8 mouse cellular contexts compared by ENCODE assay signal in genomic region chr16:18426215-18426791, GRCm38 (mm10). TPM values are rescaled to one million over a fixed set of nuclear protein-coding genes. Genes with fewer than 3 reads are reported as not detected.
DNase-seq lines count a peak whose midpoint lies in the region; ATAC-seq and TF ChIP-seq lines count a peak whose summit lies in the region.

Txnrd2 (plus strand) TSS chr16:18426384.

- H3K4me1 ChIP-seq in hindbrain, embryonic 16.5 days (ENCODE audit: control insufficient read depth, insufficient read depth, low read depth, low read length), result peaks cover 27% of the 10 kb centered on the region
- H3K4me1 ChIP-seq in megakaryocyte, embryonic 14.5 days, result peaks cover 78% of the 10 kb centered on the region

- TF ChIP-seq CTCF in gastrocnemius, adult 2 months (IDR thresholded peaks at IDR 0.05), result peak; percentile 62

- H3K9ac ChIP-seq in hindbrain, embryonic 16.5 days (ENCODE audit: low read depth, low read length), result peak within 1 kb of the TSS; percentile 96

- no peaks in the 10 kb centered on the region for H3K27me3 ChIP-seq in hindbrain, embryonic 16.5 days (replicated peaks; ENCODE audit: control insufficient read depth, insufficient read depth, low read length)
- H3K27me3 ChIP-seq in megakaryocyte, embryonic 14.5 days (replicated peaks), result no peaks in the 10 kb centered on the region

- under 1% methylated on average over 50 of the region's 52 CpGs for WGBS in hindbrain, embryonic 16.5 days

- no peaks in the 10 kb centered on the region for H3K9me3 ChIP-seq in hindbrain, embryonic 16.5 days (ENCODE audit: control insufficient read depth, low read length)
- no peaks in the 10 kb centered on the region for H3K9me3 ChIP-seq in megakaryocyte, embryonic 14.5 days

- peak within 1 kb of the TSS; percentile 87 for H3K4me2 ChIP-seq in hindbrain, embryonic 16.5 days (ENCODE audit: low read length)

- ATAC-seq in hindbrain, embryonic 16.5 days, result peak; percentile 84

- peak; percentile 62 for DNase-seq in R1 (ENCODE audit: low read depth, low spot score)
- DNase-seq in cerebellum, postnatal 36 days, result peak; percentile 75 to 79
- DNase-seq in gastrocnemius, adult 2 months, result peak; percentile 86
- peak in 1 of 2 experiments; percentile 84 for DNase-seq in left cerebral cortex, adult 8-10 months (ENCODE audit: low spot score in 2 of 2)
- DNase-seq in right cerebral cortex, adult 2 months (ENCODE audit: low spot score in 2 of 2), result peak; percentile 74 to 81
- DNase-seq in urinary bladder, postnatal 14 days (ENCODE audit: low spot score), result peak; percentile 86

- peaks cover 2% of the 10 kb centered on the region; the same call in 1 of the 2 replicates for H3K36me3 ChIP-seq in hindbrain, embryonic 16.5 days (ENCODE audit: control insufficient read depth, insufficient read depth, low read length)
- H3K36me3 ChIP-seq in megakaryocyte, embryonic 14.5 days (replicated peaks; ENCODE audit: low read length), result peaks cover 43% of the 10 kb centered on the region

- peak within 1 kb of the TSS; percentile 92 for H3K27ac ChIP-seq in gastrocnemius, adult 2 months
- H3K27ac ChIP-seq in hindbrain, embryonic 16.5 days (ENCODE audit: low read depth, low read length), result peak within 1 kb of the TSS; percentile 84

- intact Hi-C loops in gastrocnemius, adult 2 months (cut with DNase I), result no loop called here

- peak within 1 kb of the TSS; percentile 83 for H3K4me3 ChIP-seq in gastrocnemius, adult 2 months
- H3K4me3 ChIP-seq in hindbrain, embryonic 16.5 days (ENCODE audit: low read length), result peak within 1 kb of the TSS; percentile 93
- H3K4me3 ChIP-seq in megakaryocyte, embryonic 14.5 days (replicated peaks), result peak within 1 kb of the TSS; percentile 99

RNA-seq across cellular contexts. Expression of gene Txnrd2, which starts in this region (rescaled TPM):
- 10 to 100 TPM; 18.9 to 21.4 TPM for total RNA-seq in gastrocnemius, adult 2 months (2021)
- polyA plus RNA-seq in hindbrain, embryonic 16.5 days (2015; fragmentation: Nextera tagmentation; extraction: Ambion mirVana), result 37.5 and 40.6 TPM in 2 replicates
- total RNA-seq in left cerebral cortex, adult 8-10 months (2022), result 10 to 100 TPM; 16.5 to 22.7 (median 19.1) TPM
- polyA plus RNA-seq in megakaryocyte, embryonic 14.5 days (2012; ENCODE audit: insufficient read depth, low replicate concordance), result 6.9 TPM in 1 of 2 replicates, not detected in the other
